Mouse (Mus musculus): ENCODE measurements around the gene Dstyk.

The Dstyk gene

GRCm38 (mm10) chr1:132511521-132511920, 94.2 kb downstream of the Dstyk start:
- DNase-seq (ENCODE audit: low read depth, low spot score), result no peak

GRCm38 (mm10) chr1:132512106-132512505, 94.8 kb downstream of the Dstyk start:
- DNase-seq (ENCODE audit: low read depth, low spot score), result no peak

- no peak for DNase-seq (ENCODE audit: low read depth, low spot score)
These were observed 98.0 kb downstream of the Dstyk start for GRCm38 (mm10) chr1:132515339-132515738.
